Mouse (Mus musculus) liver, embryonic 12.5 days (tissue): ENCODE measurements around the gene Phactr4. TPM values are rescaled to one million over a fixed set of nuclear protein-coding genes. Genes with fewer than 3 reads are reported as not detected.

Experiments
- ATAC-seq: fragments of 200-750 bp; cut with Nextera tagmentation; 2 replicates; pipeline ENCODE4 v1.8.0; 2017; ENCODE audit warnings: moderate number of reproducible peaks, mild to moderate bottlenecking, moderate library complexity
- H3K27ac ChIP-seq: fragments of 300-500 bp; sonication (generic); 2 replicates; pipeline ENCODE4 v1.5.1; 2016; ENCODE audit warnings: mild to moderate bottlenecking
- H3K27me3 ChIP-seq: fragments of 300-500 bp; sonication (generic); replicated peaks from 2 replicates; pipeline ENCODE4 v1.6.1; 2016; ENCODE audit warnings: mild to moderate bottlenecking, moderate library complexity
- H3K36me3 ChIP-seq: fragments of 300-500 bp; sonication (generic); 2 replicates; pipeline ENCODE4 v1.6.1; 2016; ENCODE audit warnings: mild to moderate bottlenecking, moderate library complexity
- H3K4me1 ChIP-seq: fragments of 300-500 bp; sonication (generic); 2 replicates; pipeline ENCODE4 v1.6.1; 2016
- H3K4me2 ChIP-seq: fragments of 300-500 bp; sonication (generic); 2 replicates; pipeline ENCODE4 v1.6.1; 2016; ENCODE audit warnings: mild to moderate bottlenecking, moderate library complexity
- H3K4me3 ChIP-seq: fragments of 300-500 bp; sonication (generic); 2 replicates; pipeline ENCODE4 v1.5.1; 2016; ENCODE audit warnings: mild to moderate bottlenecking, moderate library complexity
- H3K9ac ChIP-seq: fragments of 300-500 bp; sonication (generic); 2 replicates; pipeline ENCODE4 v1.6.1; 2016; ENCODE audit warnings: mild to moderate bottlenecking, moderate library complexity
- H3K9me3 ChIP-seq: fragments of 300-500 bp; sonication (generic); replicated peaks from 2 replicates; pipeline ENCODE4 v1.6.1; 2016; ENCODE audit warnings: mild to moderate bottlenecking, moderate library complexity
- WGBS: fragments of 180-500 bp; shearing (Covaris S2); methylation state at CpG from one replicate; pipeline ENCODE4 v1.1.7; 2016; ENCODE audit not compliant: insufficient replicate concordance; 5-methylcytosine and 5-hydroxymethylcytosine counted together
- polyA plus RNA-seq: library from polyadenylated mRNA; unstranded; fragments of >200 nt; fragmentation: Nextera tagmentation; extraction: Ambion mirVana; gene quantifications from 2 replicates; pipeline ENCODE4 v1.2.1, GENCODE M21; 2016

The Phactr4 gene
- polyA plus RNA-seq, 1 experiment from 2014 or later, result 14.5 TPM

- Histone ChIP-seq H3K27ac (peak overlapping the region; percentile 47), H3K9me3 (peaks cover 5% of the 10 kb centered on the region; the same call in 1 of the 2 replicates), H3K36me3 (peaks cover 44% of the 10 kb centered on the region), H3K4me2 (no peak overlapping the region), H3K27me3 (no peaks in the 10 kb centered on the region), H3K4me1 (peaks cover 60% of the 10 kb centered on the region), H3K4me3 (no peak overlapping the region), H3K9ac (no peak overlapping the region)
- ATAC-seq, result no peak
- whole genome bisulfite sequencing, result 81% methylated on average over 5 of the region's 5 CpGs
Measured at GRCm38 (mm10) chr4:132387617-132388016, 34.7 kb downstream of the Phactr4 start.

GRCm38 (mm10) chr4:132386846-132387245 is 35.4 kb downstream of the Phactr4 start:
- peaks cover 44% of the 10 kb centered on the region for H3K36me3 ChIP-seq
- H3K27ac ChIP-seq, result 0 out of 2 replicates have a peak overlapping the region, but pooled peaks have one; percentile 25
- peaks cover 60% of the 10 kb centered on the region for H3K4me1 ChIP-seq
- no peak overlapping the region for H3K9ac ChIP-seq
- H3K4me3 ChIP-seq, result no peak overlapping the region
- H3K4me2 ChIP-seq, result no peak overlapping the region
- 82% methylated on average over 7 of the region's 7 CpGs for WGBS
- no peak for ATAC-seq
- H3K9me3 ChIP-seq, result no peaks in the 10 kb centered on the region
- H3K27me3 ChIP-seq, result no peaks in the 10 kb centered on the region

- H3K4me1 ChIP-seq, result peaks cover 60% of the 10 kb centered on the region
- H3K4me2 ChIP-seq, result no peak overlapping the region
- no peak overlapping the region for H3K27ac ChIP-seq
Measured at GRCm38 (mm10) chr4:132385771-132386410, 36.4 kb downstream of the Phactr4 start.

DNA sequence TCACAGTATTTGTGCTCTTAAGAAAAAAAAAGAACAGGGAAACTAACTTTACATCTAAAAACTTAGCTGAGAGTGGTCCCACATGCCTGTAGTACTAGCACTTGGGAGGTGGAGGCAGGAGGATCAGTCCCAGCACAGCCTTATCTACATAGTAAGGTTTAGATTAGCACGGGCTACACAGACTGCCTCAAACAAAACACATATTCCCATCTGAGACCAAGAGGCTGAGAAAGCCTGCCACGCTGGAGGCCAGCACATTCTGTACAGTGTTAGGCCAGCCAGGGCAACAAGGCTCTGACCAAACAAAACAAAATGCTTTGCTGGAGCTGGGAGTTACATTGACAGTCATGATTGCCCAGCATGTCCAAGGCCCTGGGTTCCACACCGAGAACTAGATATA is 38.8 kb downstream of the Phactr4 start:
- Histone ChIP-seq H3K36me3 (peaks cover 65% of the 10 kb centered on the region), H3K4me2 (no peak overlapping the region), H3K4me3 (no peak overlapping the region), H3K27me3 (no peaks in the 10 kb centered on the region), H3K9me3 (no peaks in the 10 kb centered on the region), H3K9ac (no peak overlapping the region), H3K4me1 (peaks cover 38% of the 10 kb centered on the region), H3K27ac (peak overlapping the region; percentile 11; the same call in 1 of the 2 replicates)
- ATAC-seq, result no peak
- WGBS, result 50% methylated on average over 3 of the region's 3 CpGs

More at GRCm38 (mm10) chr4:132385771-132386410, 36.4 kb downstream of the Phactr4 start:
- peaks cover 52% of the 10 kb centered on the region for H3K36me3 ChIP-seq
- no peak overlapping the region for H3K4me3 ChIP-seq
- H3K9me3 ChIP-seq, result no peaks in the 10 kb centered on the region
- no peak overlapping the region for H3K9ac ChIP-seq
- no peak for ATAC-seq
- no peaks in the 10 kb centered on the region for H3K27me3 ChIP-seq
- 75% methylated on average over 8 of the region's 8 CpGs for WGBS

DNA sequence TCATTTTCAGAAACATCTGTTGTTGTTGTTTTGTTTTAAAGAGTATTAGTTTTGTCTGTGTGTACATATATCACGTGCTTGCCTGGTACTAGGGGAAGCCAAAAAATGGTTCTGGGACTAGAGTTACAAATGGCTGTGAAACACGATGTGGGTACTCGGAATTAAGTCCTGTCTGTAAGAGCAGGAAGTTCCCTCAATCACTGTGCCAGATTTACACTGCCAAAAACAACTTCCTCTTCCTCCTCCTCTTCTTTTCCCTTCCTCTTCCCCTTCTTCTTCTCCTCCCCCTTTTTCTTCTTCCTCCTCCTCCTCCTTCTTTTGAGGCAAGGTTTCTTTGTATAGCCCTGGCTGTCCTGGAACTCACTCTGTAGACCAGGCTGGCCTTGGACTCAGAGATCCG is 40.0 kb downstream of the Phactr4 start:
- H3K27ac ChIP-seq, result no peak overlapping the region
- no peaks in the 10 kb centered on the region for H3K27me3 ChIP-seq
- H3K4me1 ChIP-seq, result peaks cover 28% of the 10 kb centered on the region
- H3K4me3 ChIP-seq, result no peak overlapping the region
- no peak for ATAC-seq
- no peak overlapping the region for H3K4me2 ChIP-seq
- H3K36me3 ChIP-seq, result peaks cover 77% of the 10 kb centered on the region
- no peak overlapping the region for H3K9ac ChIP-seq
- WGBS, result 71% methylated on average over 4 of the region's 4 CpGs
- no peaks in the 10 kb centered on the region for H3K9me3 ChIP-seq

DNA sequence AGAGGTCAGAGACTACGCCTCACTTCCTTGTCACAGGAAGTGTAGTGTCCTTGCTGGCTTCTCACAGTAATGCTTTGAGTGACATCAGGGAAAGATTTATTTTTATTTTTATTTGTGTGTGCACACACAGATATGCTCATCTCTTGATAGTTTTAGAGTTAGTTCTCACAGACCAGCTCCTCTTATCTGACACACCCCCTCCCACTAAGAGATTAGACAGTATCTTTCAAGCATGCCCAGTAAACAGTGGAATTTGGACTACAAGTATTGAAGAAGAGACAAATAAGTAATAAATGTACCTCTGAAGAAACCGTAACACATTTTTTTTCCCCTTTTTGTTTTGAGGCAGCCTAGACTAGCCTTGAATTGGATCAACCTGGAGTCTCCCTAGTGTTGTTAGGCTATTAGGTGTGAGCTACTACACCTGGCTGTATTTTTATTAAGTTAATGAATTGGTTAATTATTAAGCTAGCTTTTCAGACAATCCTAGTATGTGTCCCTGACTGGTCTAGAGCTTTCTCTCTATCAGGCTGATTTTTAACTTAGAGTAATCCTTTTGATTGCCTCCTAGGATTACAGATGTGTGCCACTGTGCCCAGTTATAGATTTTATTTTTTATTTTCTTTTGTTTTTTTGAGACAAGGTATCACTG is 41.2 kb downstream of the Phactr4 start:
- H3K36me3 ChIP-seq, result peaks cover 77% of the 10 kb centered on the region

GRCm38 (mm10) chr4:132373820-132374219 is 48.5 kb downstream of the Phactr4 start:
- H3K4me3 ChIP-seq, result no peak overlapping the region
- H3K36me3 ChIP-seq, result peaks cover 95% of the 10 kb centered on the region
- H3K27me3 ChIP-seq, result no peaks in the 10 kb centered on the region
- ATAC-seq, result no peak
- no peaks in the 10 kb centered on the region for H3K9me3 ChIP-seq
- 76% methylated on average over 1 of the region's 1 CpGs for WGBS
- H3K27ac ChIP-seq, result no peak overlapping the region
- 0 out of 2 replicates have a peak, but pooled peaks cover 5% of the 10 kb centered on the region for H3K4me1 ChIP-seq
- no peak overlapping the region for H3K4me2 ChIP-seq
- no peak overlapping the region for H3K9ac ChIP-seq

More for the DNA sequence above, 41.2 kb downstream of the Phactr4 start:
- Histone ChIP-seq H3K9ac (no peak overlapping the region), H3K4me1 (peaks cover 21% of the 10 kb centered on the region), H3K9me3 (no peaks in the 10 kb centered on the region), H3K27me3 (no peaks in the 10 kb centered on the region), H3K4me2 (no peak overlapping the region), H3K27ac (no peak overlapping the region), H3K4me3 (no peak overlapping the region)
- 81% methylated on average over 2 of the region's 2 CpGs for WGBS
- ATAC-seq, result no peak

GRCm38 (mm10) chr4:132369953-132370750 is 52.1 kb downstream of the Phactr4 start:
- WGBS, result 81% methylated on average over 8 of the region's 8 CpGs
- Histone ChIP-seq H3K9me3 (no peaks in the 10 kb centered on the region), H3K4me2 (no peak overlapping the region), H3K36me3 (peaks cover 97% of the 10 kb centered on the region), H3K9ac (no peak overlapping the region), H3K27me3 (no peaks in the 10 kb centered on the region), H3K4me3 (no peak overlapping the region), H3K4me1 (no peaks in the 10 kb centered on the region), H3K27ac (no peak overlapping the region)
- ATAC-seq, result no peak

DNA sequence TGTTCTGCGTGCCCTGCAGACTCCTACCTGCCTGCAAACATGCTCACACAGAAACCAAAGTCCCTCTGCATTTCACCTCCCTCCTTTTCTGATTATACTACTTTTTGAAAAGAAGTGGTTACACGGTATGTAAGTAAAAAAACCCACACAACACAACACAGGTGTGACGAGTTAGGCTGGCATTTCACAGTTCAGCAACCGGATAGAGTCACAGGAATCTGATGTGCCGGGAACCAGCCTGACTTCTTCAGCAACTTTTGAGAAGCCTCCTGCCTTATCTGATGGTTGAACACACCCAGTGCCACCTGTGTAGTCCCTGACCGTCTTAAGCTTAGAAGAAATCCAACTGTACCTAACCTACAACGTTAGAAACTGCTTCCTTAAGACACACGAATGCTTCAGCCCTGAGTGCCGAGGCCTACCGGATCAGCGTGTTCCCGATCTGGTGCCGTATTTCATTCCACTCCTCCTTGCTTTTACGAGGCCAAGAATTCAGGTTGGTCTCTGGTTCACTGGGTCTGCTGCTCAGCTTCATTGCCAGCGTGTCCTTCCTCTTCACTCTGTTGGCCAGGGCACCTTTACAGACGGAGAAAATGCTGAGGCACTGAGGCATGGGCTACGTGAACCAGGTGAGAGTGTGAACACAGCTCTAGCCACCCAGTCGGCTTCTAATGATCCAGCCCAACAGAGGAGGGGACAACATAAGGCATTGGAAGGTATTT is 54.6 kb downstream of the Phactr4 start:
- Histone ChIP-seq H3K4me2 (no peak overlapping the region), H3K4me3 (no peak overlapping the region), H3K36me3 (peaks cover 99% of the 10 kb centered on the region), H3K27ac (no peak overlapping the region), H3K9me3 (no peaks in the 10 kb centered on the region), H3K9ac (no peak overlapping the region), H3K27me3 (no peaks in the 10 kb centered on the region), H3K4me1 (no peaks in the 10 kb centered on the region)
- ATAC-seq, result no peak
- 87% methylated on average over 18 of the region's 18 CpGs for WGBS

DNA sequence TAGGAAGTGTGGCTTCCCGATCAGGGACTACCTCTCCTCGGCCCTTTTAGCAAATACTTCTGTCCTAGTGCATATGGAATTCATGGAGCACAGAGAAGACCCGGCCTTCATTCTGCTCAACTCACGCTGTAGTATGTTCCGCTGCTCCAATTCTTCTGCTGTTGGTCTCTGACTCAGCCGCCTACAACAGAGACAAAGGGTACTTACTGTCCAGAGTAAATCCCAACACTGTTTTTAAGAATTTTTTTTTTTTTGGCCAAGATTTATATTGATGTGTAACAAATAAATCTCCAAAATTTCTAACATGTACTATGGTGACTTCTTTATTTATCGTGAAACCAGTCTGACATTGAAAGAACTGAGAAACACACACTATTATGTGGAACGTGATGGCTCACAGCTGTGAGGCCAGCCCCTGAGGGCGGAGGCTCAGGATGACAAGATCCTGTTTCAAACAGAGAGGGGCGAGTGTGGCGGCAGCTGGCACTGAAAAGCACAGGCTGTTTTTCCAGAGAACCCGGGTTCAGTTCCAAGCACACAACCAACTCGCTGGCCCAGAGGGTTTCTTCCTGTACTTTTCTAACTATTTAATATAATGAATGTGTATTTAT is 56.7 kb downstream of the Phactr4 start:
- no peaks in the 10 kb centered on the region for H3K27me3 ChIP-seq
- H3K36me3 ChIP-seq, result peaks cover 96% of the 10 kb centered on the region
- no peaks in the 10 kb centered on the region for H3K9me3 ChIP-seq
- no peak overlapping the region for H3K27ac ChIP-seq
- H3K4me2 ChIP-seq, result no peak overlapping the region
- WGBS, result 85% methylated on average over 13 of the region's 13 CpGs
- ATAC-seq, result no peak
- H3K4me1 ChIP-seq, result no peaks in the 10 kb centered on the region
- H3K4me3 ChIP-seq, result no peak overlapping the region
- H3K9ac ChIP-seq, result no peak overlapping the region

- Histone ChIP-seq H3K9ac (no peak overlapping the region), H3K9me3 (no peaks in the 10 kb centered on the region), H3K4me3 (no peak overlapping the region), H3K27me3 (no peaks in the 10 kb centered on the region), H3K27ac (no peak overlapping the region), H3K4me2 (no peak overlapping the region), H3K36me3 (peaks cover 96% of the 10 kb centered on the region), H3K4me1 (no peaks in the 10 kb centered on the region)
- WGBS, result 92% methylated on average over 11 of the region's 11 CpGs
- no peak for ATAC-seq
Measured at GRCm38 (mm10) chr4:132363487-132363886, 58.8 kb downstream of the Phactr4 start.
